Mouse (Mus musculus): ENCODE results near the gene Inmt.

DNA sequence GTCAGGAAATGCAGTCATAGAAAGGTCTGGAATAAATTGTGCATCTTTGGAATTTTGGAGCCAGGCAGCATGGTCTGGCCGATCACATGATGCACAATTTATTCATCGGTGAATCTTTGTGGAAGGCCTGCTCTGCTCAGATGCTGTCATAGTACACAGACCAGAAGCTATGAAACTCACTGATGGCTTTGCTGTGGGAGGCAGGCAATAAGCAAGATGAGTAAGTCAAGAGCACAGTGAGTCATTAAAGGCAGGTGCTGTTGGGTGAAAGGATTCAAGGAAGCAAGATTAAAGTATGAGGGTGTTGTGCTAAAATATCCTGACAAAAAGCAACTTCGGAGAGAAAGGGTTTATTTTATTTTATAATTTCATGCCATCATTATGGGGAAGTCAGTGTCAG is 22.6 kb downstream of the Inmt start:
- TF ChIP-seq CTCF (conservative IDR thresholded peaks at IDR 0.05; ENCODE audit: insufficient read depth, insufficient read length, low read depth, low read length) (no peak), POLR2A (IDR thresholded peaks at IDR 0.05; ENCODE audit: low read depth, low read length) (no peak)
